Comparison of ENCODE assay signal across 7 mouse cellular contexts in the genomic region with DNA sequence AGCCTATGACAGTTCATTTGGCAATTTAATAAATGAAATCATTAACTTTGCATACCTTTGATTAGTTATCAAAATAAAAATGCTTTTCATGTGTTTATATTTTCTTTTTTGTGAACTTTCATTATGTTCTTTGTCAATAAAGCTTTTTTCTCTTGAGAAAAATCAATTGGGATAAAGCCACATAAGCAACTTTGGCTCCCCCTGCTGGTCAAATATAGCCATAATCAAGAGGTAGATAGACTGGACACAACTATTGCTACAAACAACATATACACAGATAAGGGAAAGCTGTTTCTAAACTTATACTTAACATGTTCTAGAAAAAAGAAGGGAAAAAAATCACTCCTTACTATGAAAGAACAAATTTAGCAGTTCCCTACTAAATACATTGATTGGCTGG. TPM values are rescaled to one million over a fixed set of nuclear protein-coding genes. Genes with fewer than 3 reads are reported as not detected.
A peak's percentile ranks its signal among the peaks of the same experiment; 100 is the strongest.
DNase-seq lines count a peak whose midpoint lies in the region; ATAC-seq and TF ChIP-seq lines count a peak whose summit lies in the region.

No protein-coding gene starts in this region.

- no peaks in the 10 kb centered on the region for H3K27me3 ChIP-seq in midbrain, postnatal 0 days (ENCODE audit: insufficient read depth, low read length)
- no peaks in the 10 kb centered on the region for H3K27me3 ChIP-seq in midbrain, embryonic 13.5 days
- no peaks in the 10 kb centered on the region for H3K27me3 ChIP-seq in limb, embryonic 11.5 days (ENCODE audit: control insufficient read depth, insufficient read depth, low read length)

- H3K27ac ChIP-seq in midbrain, postnatal 0 days (ENCODE audit: low read depth, low read length): no peak overlapping the region
- no peak overlapping the region for H3K27ac ChIP-seq in midbrain, embryonic 13.5 days
- H3K27ac ChIP-seq in gastrocnemius, adult 2 months: no peak overlapping the region
- H3K27ac ChIP-seq in limb, embryonic 11.5 days (replicated peaks; ENCODE audit: low read depth, low read length): no peak overlapping the region

- no peak overlapping the region for H3K4me3 ChIP-seq in midbrain, postnatal 0 days (ENCODE audit: low read depth, low read length)
- H3K4me3 ChIP-seq in midbrain, embryonic 13.5 days (replicated peaks): no peak overlapping the region
- H3K4me3 ChIP-seq in gastrocnemius, adult 2 months: no peak overlapping the region
- H3K4me3 ChIP-seq in limb, embryonic 11.5 days (ENCODE audit: low read depth, low read length): no peak overlapping the region

- intact Hi-C loops in gastrocnemius, adult 2 months (cut with DNase I): loop anchor here (1.0 to 10.0 kb wide), 3 partner anchors 115 to 227 kb away; a partner anchor contains a TSS

- no peak for ATAC-seq in midbrain, postnatal 0 days (ENCODE audit: low FRiP score)
- ATAC-seq in midbrain, embryonic 13.5 days: no peak
- ATAC-seq in limb, embryonic 11.5 days (ENCODE audit: insufficient number of reproducible peaks, low FRiP score, low TSS enrichment, low read depth): no peak

- H3K9ac ChIP-seq in midbrain, postnatal 0 days (replicated peaks; ENCODE audit: low read length, poor library complexity, severe bottlenecking): no peak overlapping the region
- H3K9ac ChIP-seq in midbrain, embryonic 13.5 days (replicated peaks): no peak overlapping the region
- H3K9ac ChIP-seq in limb, embryonic 11.5 days (ENCODE audit: low read length): no peak overlapping the region

- no peaks in the 10 kb centered on the region for H3K4me1 ChIP-seq in midbrain, postnatal 0 days (ENCODE audit: insufficient read depth, low read length)
- peaks cover 17% of the 10 kb centered on the region for H3K4me1 ChIP-seq in midbrain, embryonic 13.5 days (replicated peaks)
- no peaks in the 10 kb centered on the region for H3K4me1 ChIP-seq in limb, embryonic 11.5 days (ENCODE audit: control insufficient read depth, insufficient read depth, low read length)

- no peak overlapping the region for H3K4me2 ChIP-seq in midbrain, postnatal 0 days (ENCODE audit: low read depth, low read length, poor library complexity, severe bottlenecking)
- H3K4me2 ChIP-seq in midbrain, embryonic 13.5 days (replicated peaks): no peak overlapping the region
- no peak overlapping the region for H3K4me2 ChIP-seq in limb, embryonic 11.5 days (ENCODE audit: low read depth, severe bottlenecking)

- peak; percentile 90 for DNase-seq in midbrain, postnatal 0 days (ENCODE audit: low spot score)
- peak; percentile 78 for DNase-seq in MN1 (ENCODE audit: low spot score)
- peak; percentile 76 for DNase-seq in c-Kit-negative CD71-positive TER-119-positive erythroid progenitor cells, embryonic 14.5 days (ENCODE audit: low read depth, low spot score)
- DNase-seq in gastrocnemius, adult 2 months: peak; percentile 34
- DNase-seq in limb, embryonic 11.5 days (ENCODE audit: low spot score): peak; percentile 57
- peak; percentile 65 for DNase-seq in skeletal muscle tissue, adult 2 months (ENCODE audit: low read depth, low spot score)

- TF ChIP-seq CTCF in midbrain, postnatal 0 days (IDR thresholded peaks at IDR 0.05): peak; percentile 90
- TF ChIP-seq CTCF in gastrocnemius, adult 2 months (IDR thresholded peaks at IDR 0.05): peak; percentile 92

- H3K9me3 ChIP-seq in midbrain, postnatal 0 days (ENCODE audit: low read length): no peaks in the 10 kb centered on the region
- H3K9me3 ChIP-seq in midbrain, embryonic 13.5 days: no peaks in the 10 kb centered on the region
- H3K9me3 ChIP-seq in limb, embryonic 11.5 days (ENCODE audit: control insufficient read depth, low read length): no peaks in the 10 kb centered on the region

- no peaks in the 10 kb centered on the region for H3K36me3 ChIP-seq in midbrain, postnatal 0 days (ENCODE audit: insufficient read depth, low read length)
- H3K36me3 ChIP-seq in midbrain, embryonic 13.5 days: peaks cover 8% of the 10 kb centered on the region
- H3K36me3 ChIP-seq in limb, embryonic 11.5 days (ENCODE audit: control insufficient read depth, insufficient read depth, low read length): no peaks in the 10 kb centered on the region; the same call in 1 of the 2 replicates

RNA-seq across cellular contexts. Expression of a gene that starts 7.1 kb away (rescaled TPM):
- 82.3 and 88.9 TPM in 2 replicates for total RNA-seq in midbrain, postnatal 0 days (2014; rRNA removed)
- polyA plus RNA-seq in midbrain, postnatal 0 days (2015; fragmentation: Nextera tagmentation; extraction: Ambion mirVana): 21.1 and 22.0 TPM in 2 replicates
- polyA plus RNA-seq in midbrain, embryonic 13.5 days (2015; fragmentation: Nextera tagmentation; extraction: Ambion mirVana): 32.1 and 33.8 TPM in 2 replicates
- total RNA-seq in gastrocnemius, adult 2 months (2021): 10 to 100 TPM; 19.8 to 20.2 TPM
- 33.6 and 38.8 TPM in 2 replicates for polyA plus RNA-seq in limb, embryonic 11.5 days (2014; fragmentation: Nextera tagmentation; extraction: Ambion mirVana)

Comparison
In these comparisons a context has a peak if more than half of its experiments do, and no peak if none do; other contexts are left out.
1. DNase-seq: peak in every context shown above with its lines; median percentile 90 in midbrain, postnatal 0 days; 78 in MN1; 76 in c-Kit-negative CD71-positive TER-119-positive erythroid progenitor cells, embryonic 14.5 days; 65 in skeletal muscle tissue, adult 2 months; 57 in limb, embryonic 11.5 days; 34 in gastrocnemius, adult 2 months.